Mouse (Mus musculus) lung, postnatal 0 days (tissue): ENCODE data around the gene Hsd17b12.

Experiments
- CTCF ChIP-seq: IDR thresholded peaks from 2 replicates; pipeline ENCODE4 v1.5.1; 2016; ENCODE audit warnings: antibody characterized with exemption, mild to moderate bottlenecking
- EP300 ChIP-seq: IDR thresholded peaks from 2 replicates; pipeline ENCODE4 v1.6.1; 2016; ENCODE audit warnings: antibody characterized with exemption, mild to moderate bottlenecking, control low read depth

DNA sequence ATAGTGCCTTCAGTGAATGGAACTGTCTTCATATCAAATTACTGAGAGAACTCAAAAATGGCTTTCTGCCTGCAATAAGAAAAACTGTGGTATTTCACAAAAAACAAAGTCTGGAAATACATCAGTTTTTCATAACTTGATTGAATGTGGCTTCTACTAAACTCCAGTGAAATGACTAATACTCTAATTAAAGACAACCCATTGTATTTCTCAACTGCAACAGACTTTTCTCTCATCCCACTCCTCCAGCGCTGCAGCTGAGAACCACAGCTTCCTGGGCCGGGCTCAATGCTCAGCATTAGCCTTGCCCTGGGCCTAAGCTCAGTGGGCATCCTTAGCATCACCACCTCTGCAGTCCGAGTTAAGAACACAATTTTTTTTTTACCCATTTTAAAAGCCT lies 20.9 kb downstream of the Hsd17b12 start:
- TF ChIP-seq CTCF = no peak
- TF ChIP-seq EP300 = no peak
